Comparison of ENCODE assay signal across 32 mouse cellular contexts in the genomic region with DNA sequence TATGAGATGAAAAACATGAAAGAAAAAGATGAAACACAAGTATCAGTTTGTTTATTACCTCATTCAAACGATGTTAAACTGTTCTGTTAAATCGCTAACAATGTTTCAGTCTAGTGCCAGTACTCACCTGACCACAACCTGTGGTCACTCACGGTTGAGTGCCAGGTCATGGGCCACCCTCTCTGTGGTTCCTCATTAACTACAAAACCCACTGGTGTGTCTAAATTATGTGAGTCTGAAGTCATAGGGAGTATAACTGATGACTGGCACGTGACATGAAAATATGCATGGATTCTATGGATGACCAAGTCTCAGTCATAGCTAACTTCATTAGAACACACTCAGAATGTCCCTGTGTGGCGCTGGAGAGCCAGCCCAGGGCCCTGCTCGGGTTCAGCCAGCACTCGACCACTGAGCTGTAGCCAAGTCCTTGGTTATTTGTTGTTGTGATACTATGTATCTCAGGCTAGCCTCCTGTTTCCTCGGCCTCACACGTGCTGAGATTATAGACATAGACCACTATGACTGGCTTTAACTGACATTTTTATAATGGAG.
DNase-seq lines count a peak whose midpoint lies in the region; ATAC-seq and TF ChIP-seq lines count a peak whose summit lies in the region.
"Had no signal": no experiment of that assay in that cellular context is flagged by ENCODE, and none has a peak within 500 bp of the region (broad histone marks: within the 10 kb centered on the region; RNA-seq: fewer than 3 reads in every experiment).

No protein-coding gene starts in this region.

- no peaks in the 10 kb centered on the region for H3K4me1 ChIP-seq in kidney, postnatal 0 days (replicated peaks; ENCODE audit: insufficient read depth, low read length)
- no peaks in the 10 kb centered on the region for H3K4me1 ChIP-seq in forebrain, embryonic 14.5 days (ENCODE audit: control insufficient read depth, insufficient read depth, low read length)
- H3K4me1 ChIP-seq: embryonic facial prominence, embryonic 10.5 days; embryonic facial prominence, embryonic 15.5 days; forebrain, embryonic 13.5 days; heart, embryonic 13.5 days; hindbrain, embryonic 15.5 days; liver, embryonic 12.5 days; neural tube, embryonic 13.5 days; stomach, embryonic 15.5 days had no signal

- H3K36me3 ChIP-seq in kidney, postnatal 0 days (ENCODE audit: insufficient read depth, low read length) = no peaks in the 10 kb centered on the region
- no peaks in the 10 kb centered on the region for H3K36me3 ChIP-seq in forebrain, embryonic 14.5 days (ENCODE audit: control insufficient read depth, insufficient read depth, low read length)
- H3K36me3 ChIP-seq: embryonic facial prominence, embryonic 10.5 days; embryonic facial prominence, embryonic 15.5 days; heart, embryonic 13.5 days; hindbrain, embryonic 10.5 days; hindbrain, embryonic 15.5 days; liver, embryonic 12.5 days; neural tube, embryonic 13.5 days; stomach, embryonic 15.5 days had no signal

- no peak overlapping the region for H3K27ac ChIP-seq in kidney, postnatal 0 days
- no peak overlapping the region for H3K27ac ChIP-seq in forebrain, embryonic 14.5 days (ENCODE audit: low read depth, low read length)
- H3K27ac ChIP-seq: embryonic facial prominence, embryonic 10.5 days; embryonic facial prominence, embryonic 15.5 days; forebrain, embryonic 13.5 days; heart, adult 2 months; heart, embryonic 13.5 days; hindbrain, embryonic 10.5 days; hindbrain, embryonic 15.5 days; liver, embryonic 12.5 days; neural tube, embryonic 13.5 days; stomach, embryonic 15.5 days had no signal

- intact Hi-C loops in gastrocnemius, postnatal 36 days (cut with DNase I) = loop anchor here (2.0 to 5.0 kb wide), 2 partner anchors 207 to 225 kb away; a partner anchor contains a TSS

- peak; percentile 27; the same call in 1 of the 2 replicates for TF ChIP-seq CTCF in kidney, postnatal 0 days (IDR thresholded peaks at IDR 0.05; ENCODE audit: low read depth)

- H3K4me3 ChIP-seq in kidney, postnatal 0 days (replicated peaks; ENCODE audit: low read depth, low read length) = no peak overlapping the region
- no peak overlapping the region for H3K4me3 ChIP-seq in forebrain, embryonic 14.5 days (ENCODE audit: low read depth, low read length)
- H3K4me3 ChIP-seq: embryonic facial prominence, embryonic 10.5 days; embryonic facial prominence, embryonic 15.5 days; forebrain, embryonic 13.5 days; heart, adult 2 months; heart, embryonic 13.5 days; hindbrain, embryonic 10.5 days; hindbrain, embryonic 15.5 days; liver, embryonic 12.5 days; myocyte; neural tube, embryonic 13.5 days; stomach, embryonic 15.5 days had no signal

- WGBS in kidney, postnatal 0 days = 58% methylated on average over 9 of the region's 9 CpGs
- 87% methylated on average over 9 of the region's 9 CpGs for WGBS in forebrain, embryonic 14.5 days

- H3K9ac ChIP-seq in kidney, postnatal 0 days (ENCODE audit: low read depth, low read length) = no peak overlapping the region
- H3K9ac ChIP-seq in forebrain, embryonic 14.5 days (ENCODE audit: low read length) = no peak overlapping the region
- H3K9ac ChIP-seq: embryonic facial prominence, embryonic 15.5 days; forebrain, embryonic 13.5 days; heart, embryonic 13.5 days; hindbrain, embryonic 15.5 days; liver, embryonic 12.5 days; liver, postnatal 0 days; neural tube, embryonic 13.5 days; stomach, embryonic 15.5 days had no signal

- peak; percentile 75 for DNase-seq in kidney, adult 11 months
- peak; percentile 62 to 73 for DNase-seq in kidney, adult 8-10 months
- DNase-seq in kidney, postnatal 0 days (ENCODE audit: low spot score) = peak; percentile 41
- peak; percentile 41 to 60 for DNase-seq in kidney, postnatal 4 days
- DNase-seq in forebrain, embryonic 14.5 days (ENCODE audit: low spot score) = no peak
- no peak for DNase-seq in gastrocnemius, postnatal 36 days
- DNase-seq: adrenal gland, postnatal 10 days; B cell, adult 2 months; cerebellum, adult 8-10 months; cerebellum, postnatal 25 days; heart, adult 2 months; heart, postnatal 10 days; left cerebral cortex, postnatal 4 days; liver, postnatal 0 days; lung, postnatal 36 days; retina, postnatal 1 day; right cerebral cortex, postnatal 14 days; thymus, adult 18-20 months; thymus, postnatal 25 days had no signal

- no peaks in the 10 kb centered on the region for H3K27me3 ChIP-seq in kidney, postnatal 0 days (ENCODE audit: insufficient read depth, low read length)
- H3K27me3 ChIP-seq in forebrain, embryonic 14.5 days (replicated peaks; ENCODE audit: control insufficient read depth, insufficient read depth, low read length) = no peaks in the 10 kb centered on the region
- H3K27me3 ChIP-seq: embryonic facial prominence, embryonic 15.5 days; forebrain, embryonic 13.5 days; heart, embryonic 13.5 days; hindbrain, embryonic 15.5 days; liver, embryonic 12.5 days; neural tube, embryonic 13.5 days; stomach, embryonic 15.5 days had no signal

- peak; percentile 93 for ATAC-seq in kidney, postnatal 0 days (replicated peaks; ENCODE audit: low FRiP score, low read depth)
- ATAC-seq in erythroid progenitor cell, adult 5-6 weeks (replicated peaks; ENCODE audit: low FRiP score, poor library complexity, severe bottlenecking) = no peak
- no peak for ATAC-seq in forebrain, embryonic 14.5 days
- ATAC-seq: forebrain, embryonic 13.5 days; inflammation-experienced regulatory T-cells, adult 6 months; liver, embryonic 12.5 days; liver, postnatal 0 days had no signal

- no peaks in the 10 kb centered on the region for H3K9me3 ChIP-seq in kidney, postnatal 0 days (replicated peaks; ENCODE audit: low read length)
- no peaks in the 10 kb centered on the region for H3K9me3 ChIP-seq in forebrain, embryonic 14.5 days (replicated peaks; ENCODE audit: control insufficient read depth, low read length)
- H3K9me3 ChIP-seq: embryonic facial prominence, embryonic 10.5 days; embryonic facial prominence, embryonic 15.5 days; forebrain, embryonic 13.5 days; heart, embryonic 13.5 days; hindbrain, embryonic 10.5 days; hindbrain, embryonic 15.5 days; liver, embryonic 12.5 days; neural tube, embryonic 13.5 days; stomach, embryonic 15.5 days had no signal

- H3K4me2 ChIP-seq in kidney, postnatal 0 days (ENCODE audit: low read length) = no peak overlapping the region
- no peak overlapping the region for H3K4me2 ChIP-seq in forebrain, embryonic 14.5 days (ENCODE audit: low read length)
- H3K4me2 ChIP-seq: embryonic facial prominence, embryonic 15.5 days; forebrain, embryonic 13.5 days; heart, embryonic 13.5 days; hindbrain, embryonic 15.5 days; liver, embryonic 12.5 days; midbrain, embryonic 11.5 days; neural tube, embryonic 13.5 days; stomach, embryonic 15.5 days had no signal

Comparison
In these comparisons a context has a peak if more than half of its experiments do, and no peak if none do; other contexts are left out.
1. DNase-seq: peak in kidney, adult 11 months (single experiment), kidney, adult 8-10 months (2 of 2), kidney, postnatal 0 days (single experiment) and kidney, postnatal 4 days (2 of 2); none in forebrain, embryonic 14.5 days (single experiment) and gastrocnemius, postnatal 36 days (0 of 2).